Mouse (Mus musculus) olfactory bulb, adult 2 months (tissue): ENCODE data around the gene Lpcat2.

Experiments used
- CTCF ChIP-seq: fragments of 200-500 bp; IDR thresholded peaks from 2 replicates; pipeline ENCODE4 v1.5.1; 2012; ENCODE audit warnings: low read depth, mild to moderate bottlenecking, low read length, moderate library complexity; ENCODE audit not compliant: insufficient read depth
- POLR2A ChIP-seq: fragments of 200-500 bp; IDR thresholded peaks from 2 replicates; pipeline ENCODE4 v1.6.1; 2012; ENCODE audit warnings: mild to moderate bottlenecking, low read depth, low read length, moderate library complexity; ENCODE audit not compliant: insufficient read depth

- TF ChIP-seq CTCF, result no peak
- no peak for TF ChIP-seq POLR2A
Observed at GRCm38 (mm10) chr8:92839161-92839560, 16.0 kb upstream of the Lpcat2 start.
